Mouse (Mus musculus): Measurements from ENCODE around the gene Dbt.
"Not testable (repeated sequence)": the region's sequence is repeated elsewhere in the genome, so short reads cannot be mapped to it uniquely, and the experiment has no call there.

The Dbt gene

GRCm38 (mm10) chr3:116537200-116537573 is 24.3 kb downstream of the Dbt start:
- no peak for DNase-seq (ENCODE audit: extremely low spot score, low read depth, low spot score)

GRCm38 (mm10) chr3:116542070-116542469 is 29.2 kb downstream of the Dbt start:
- DNase-seq (ENCODE audit: extremely low spot score, low read depth, low spot score): no peak

GRCm38 (mm10) chr3:116542532-116542931 is 29.7 kb downstream of the Dbt start:
- no peak for DNase-seq (ENCODE audit: extremely low spot score, low read depth, low spot score)

GRCm38 (mm10) chr3:116547430-116547829 is 34.6 kb downstream of the Dbt start:
- no peak for DNase-seq (ENCODE audit: extremely low spot score, low read depth, low spot score)

GRCm38 (mm10) chr3:116551362-116551761 is 38.5 kb downstream of the Dbt start:
- no peak for DNase-seq (ENCODE audit: extremely low spot score, low read depth, low spot score)

GRCm38 (mm10) chr3:116561315-116561714 is 48.4 kb downstream of the Dbt start:
- DNase-seq (ENCODE audit: extremely low spot score, low read depth, low spot score): not testable (repeated sequence)

- DNase-seq (ENCODE audit: extremely low spot score, low read depth, low spot score): no peak
These were observed 49.7 kb downstream of the Dbt start, which contains the start of gene Lrrc39 for GRCm38 (mm10) chr3:116562408-116563094. TSS of gene Lrrc39 (plus strand) at chr3:116562973.

GRCm38 (mm10) chr3:116563095-116563492 is 50.2 kb downstream of the Dbt start:
- no peak for DNase-seq (ENCODE audit: extremely low spot score, low read depth, low spot score)

- DNase-seq (ENCODE audit: extremely low spot score, low read depth, low spot score): no peak
These were observed 57.8 kb downstream of the Dbt start for GRCm38 (mm10) chr3:116570628-116571027.

GRCm38 (mm10) chr3:116577286-116577685 is 64.4 kb downstream of the Dbt start:
- no peak for DNase-seq (ENCODE audit: extremely low spot score, low read depth, low spot score)

GRCm38 (mm10) chr3:116582201-116582600 is 69.3 kb downstream of the Dbt start:
- DNase-seq (ENCODE audit: extremely low spot score, low read depth, low spot score): no peak

GRCm38 (mm10) chr3:116594076-116594727 is 81.3 kb downstream of the Dbt start:
- DNase-seq (ENCODE audit: extremely low spot score, low read depth, low spot score): peak; percentile 8

GRCm38 (mm10) chr3:116594728-116595602 is 82.1 kb downstream of the Dbt start, which contains the start of gene Sass6:
TSS of gene Sass6 (plus strand) at chr3:116594982.
- DNase-seq (ENCODE audit: extremely low spot score, low read depth, low spot score): peak; percentile 91

- DNase-seq (ENCODE audit: extremely low spot score, low read depth, low spot score): no peak
These were observed 82.7 kb downstream of the Dbt start for GRCm38 (mm10) chr3:116595603-116595991.

Data from hindlimb bud, embryonic 11.5 days (tissue).